Mouse (Mus musculus): Measurements from ENCODE around the gene Fam198a. TPM values are rescaled to one million over a fixed set of nuclear protein-coding genes. Genes with fewer than 3 reads are reported as not detected.
A peak's percentile ranks its signal among the peaks of the same experiment; 100 is the strongest.

Gene Fam198a
- total RNA-seq (2014; rRNA removed) (2.5 and 5.7 TPM in 2 replicates), polyA plus RNA-seq (2015; fragmentation: Nextera tagmentation; extraction: Ambion mirVana) (1.3 and 1.6 TPM in 2 replicates)

- no peaks in the 10 kb centered on the region for H3K27me3 ChIP-seq (ENCODE audit: insufficient read depth, low read length)
These were observed at the start of gene Fam198a for GRCm38 (mm10) chr9:121950418-121951113. Gene Fam198a, plus strand, starts transcription at chr9:121950988.

GRCm38 (mm10) chr9:121901710-121902700, 48.8 kb upstream of the Fam198a start:
- no peak overlapping the region for H3K27ac ChIP-seq (ENCODE audit: low read depth, low read length)
- DNase-seq (no peak), ATAC-seq (no peak)
- no peak overlapping the region for H3K9ac ChIP-seq
- no peaks in the 10 kb centered on the region for H3K36me3 ChIP-seq (ENCODE audit: insufficient read depth)
- no peaks in the 10 kb centered on the region for H3K4me1 ChIP-seq (ENCODE audit: insufficient read depth)
- H3K4me3 ChIP-seq (ENCODE audit: low read depth, low read length) = no peak overlapping the region
- H3K27me3 ChIP-seq (ENCODE audit: insufficient read depth, low read length) = no peaks in the 10 kb centered on the region
- 75% methylated on average over 5 of the region's 5 CpGs for WGBS
- no peak for TF ChIP-seq CTCF (IDR thresholded peaks at IDR 0.05; ENCODE audit: low read depth)
- no peaks in the 10 kb centered on the region for H3K9me3 ChIP-seq (ENCODE audit: low read length)
- H3K4me2 ChIP-seq (ENCODE audit: low read depth) = no peak overlapping the region

More at GRCm38 (mm10) chr9:121950418-121951113, at the start of gene Fam198a:
- Histone ChIP-seq H3K4me2 (ENCODE audit: low read depth) (peak within 1 kb of the TSS; percentile 32), H3K9me3 (ENCODE audit: low read length) (no peaks in the 10 kb centered on the region), H3K4me3 (ENCODE audit: low read depth, low read length) (no peak within 1 kb of the TSS), H3K36me3 (ENCODE audit: insufficient read depth) (no peaks in the 10 kb centered on the region), H3K27ac (ENCODE audit: low read depth, low read length) (no peak within 1 kb of the TSS), H3K9ac (peak within 1 kb of the TSS; percentile 25; the same call in 1 of the 2 replicates), H3K4me1 (ENCODE audit: insufficient read depth) (0 out of 2 replicates have a peak, but pooled peaks cover 5% of the 10 kb centered on the region)
- peak; percentile 88 for ATAC-seq
- no peak; the same call in 1 of the 2 replicates for TF ChIP-seq CTCF (IDR thresholded peaks at IDR 0.05; ENCODE audit: low read depth)
- 4% methylated on average over 14 of the region's 14 CpGs for WGBS
- DNase-seq = peak; percentile 66

GRCm38 (mm10) chr9:121903476-121904305, 47.1 kb upstream of the Fam198a start:
- WGBS = 81% methylated on average over 8 of the region's 8 CpGs
- no peaks in the 10 kb centered on the region for H3K9me3 ChIP-seq (ENCODE audit: low read length)
- H3K4me3 ChIP-seq (ENCODE audit: low read depth, low read length) = no peak overlapping the region
- H3K9ac ChIP-seq = no peak overlapping the region
- H3K27ac ChIP-seq (ENCODE audit: low read depth, low read length) = no peak overlapping the region
- DNase-seq (no peak), ATAC-seq (no peak)
- H3K4me1 ChIP-seq (ENCODE audit: insufficient read depth) = no peaks in the 10 kb centered on the region
- H3K27me3 ChIP-seq (ENCODE audit: insufficient read depth, low read length) = no peaks in the 10 kb centered on the region
- no peaks in the 10 kb centered on the region for H3K36me3 ChIP-seq (ENCODE audit: insufficient read depth)
- TF ChIP-seq CTCF (IDR thresholded peaks at IDR 0.05; ENCODE audit: low read depth) = no peak
- no peak overlapping the region for H3K4me2 ChIP-seq (ENCODE audit: low read depth)

GRCm38 (mm10) chr9:121904319-121904718, 46.5 kb upstream of the Fam198a start:
- no peak for ATAC-seq
- 82% methylated on average over 4 of the region's 4 CpGs for WGBS

GRCm38 (mm10) chr9:121904946-121905345, 45.8 kb upstream of the Fam198a start:
- 91% methylated on average over 7 of the region's 7 CpGs for WGBS
- no peak for ATAC-seq
- no peak overlapping the region for H3K27ac ChIP-seq (ENCODE audit: low read depth, low read length)

More at GRCm38 (mm10) chr9:121904319-121904718, 46.5 kb upstream of the Fam198a start:
- TF ChIP-seq CTCF (IDR thresholded peaks at IDR 0.05; ENCODE audit: low read depth) = no peak
- Histone ChIP-seq H3K27me3 (ENCODE audit: insufficient read depth, low read length) (no peaks in the 10 kb centered on the region), H3K9me3 (ENCODE audit: low read length) (no peaks in the 10 kb centered on the region), H3K4me3 (ENCODE audit: low read depth, low read length) (no peak overlapping the region), H3K36me3 (ENCODE audit: insufficient read depth) (no peaks in the 10 kb centered on the region), H3K9ac (no peak overlapping the region), H3K4me2 (ENCODE audit: low read depth) (no peak overlapping the region), H3K4me1 (ENCODE audit: insufficient read depth) (no peaks in the 10 kb centered on the region), H3K27ac (ENCODE audit: low read depth, low read length) (no peak overlapping the region)
- DNase-seq = no peak

GRCm38 (mm10) chr9:121905556-121906185, 45.1 kb upstream of the Fam198a start:
- 76% methylated on average over 4 of the region's 4 CpGs for WGBS
- no peak for TF ChIP-seq CTCF (IDR thresholded peaks at IDR 0.05; ENCODE audit: low read depth)
- Histone ChIP-seq H3K4me1 (ENCODE audit: insufficient read depth) (no peaks in the 10 kb centered on the region), H3K9ac (no peak overlapping the region), H3K36me3 (ENCODE audit: insufficient read depth) (no peaks in the 10 kb centered on the region), H3K4me3 (ENCODE audit: low read depth, low read length) (no peak overlapping the region), H3K27me3 (ENCODE audit: insufficient read depth, low read length) (no peaks in the 10 kb centered on the region), H3K9me3 (ENCODE audit: low read length) (no peaks in the 10 kb centered on the region), H3K27ac (ENCODE audit: low read depth, low read length) (no peak overlapping the region), H3K4me2 (ENCODE audit: low read depth) (no peak overlapping the region)
- DNase-seq = no peak
- ATAC-seq = no peak

More at GRCm38 (mm10) chr9:121904946-121905345, 45.8 kb upstream of the Fam198a start:
- Histone ChIP-seq H3K4me3 (ENCODE audit: low read depth, low read length) (no peak overlapping the region), H3K9ac (no peak overlapping the region), H3K4me1 (ENCODE audit: insufficient read depth) (no peaks in the 10 kb centered on the region), H3K27me3 (ENCODE audit: insufficient read depth, low read length) (no peaks in the 10 kb centered on the region), H3K9me3 (ENCODE audit: low read length) (no peaks in the 10 kb centered on the region), H3K4me2 (ENCODE audit: low read depth) (no peak overlapping the region), H3K36me3 (ENCODE audit: insufficient read depth) (no peaks in the 10 kb centered on the region)
- no peak for TF ChIP-seq CTCF (IDR thresholded peaks at IDR 0.05; ENCODE audit: low read depth)
- DNase-seq = no peak

All from forebrain, postnatal 0 days (tissue).